Mouse (Mus musculus) forebrain, embryonic 13.5 days (tissue): ENCODE data around the gene Rab43. TPM values are rescaled to one million over a fixed set of nuclear protein-coding genes. Genes with fewer than 3 reads are reported as not detected.
A peak's percentile ranks its signal among the peaks of the same experiment; 100 is the strongest.

ENCODE experiments used
- ATAC-seq: fragments of 200-750 bp; cut with Nextera tagmentation; 2 replicates; pipeline ENCODE4 v1.8.0; 2017
- H3K27ac ChIP-seq: fragments of 300-500 bp; sonication (generic); 2 replicates; pipeline ENCODE4 v1.5.1; 2015; ENCODE audit warnings: inconsistent platforms, mild to moderate bottlenecking, moderate library complexity
- H3K27me3 ChIP-seq: fragments of 300-500 bp; sonication (generic); 2 replicates; pipeline ENCODE4 v1.6.1; 2015; ENCODE audit warnings: mild to moderate bottlenecking, inconsistent platforms
- H3K36me3 ChIP-seq: fragments of 300-500 bp; sonication (generic); 2 replicates; pipeline ENCODE4 v1.6.1; 2015; ENCODE audit warnings: mild to moderate bottlenecking, inconsistent platforms; ENCODE audit not compliant: poor library complexity, severe bottlenecking
- H3K4me1 ChIP-seq: fragments of 300-500 bp; sonication (generic); 2 replicates; pipeline ENCODE4 v1.6.1; 2015; ENCODE audit warnings: inconsistent platforms
- H3K4me2 ChIP-seq: fragments of 300-500 bp; sonication (generic); 2 replicates; pipeline ENCODE4 v1.6.1; 2015; ENCODE audit warnings: inconsistent platforms, mild to moderate bottlenecking, moderate library complexity
- H3K4me3 ChIP-seq: fragments of 300-500 bp; sonication (generic); 2 replicates; pipeline ENCODE4 v1.5.1; 2015; ENCODE audit warnings: mild to moderate bottlenecking, inconsistent platforms
- H3K9ac ChIP-seq: fragments of 300-500 bp; sonication (generic); 2 replicates; pipeline ENCODE4 v1.6.1; 2015; ENCODE audit warnings: mild to moderate bottlenecking, inconsistent platforms
- H3K9me3 ChIP-seq: fragments of 300-500 bp; sonication (generic); replicated peaks from 2 replicates; pipeline ENCODE4 v1.6.1; 2016; ENCODE audit warnings: inconsistent platforms
- WGBS: fragments of 180-500 bp; shearing (Covaris S2); methylation state at CpG from one replicate; pipeline ENCODE4 v1.1.7; 2015; 5-methylcytosine and 5-hydroxymethylcytosine counted together
- polyA plus RNA-seq: library from polyadenylated mRNA; unstranded; fragments of >200 nt; fragmentation: Nextera tagmentation; extraction: Ambion mirVana; gene quantifications from 2 replicates; pipeline ENCODE4 v1.2.1, GENCODE M21; 2015

Gene Rab43
- polyA plus RNA-seq, 1 experiment from 2014 or later, result 7.4 TPM

- peaks cover 18% of the 10 kb centered on the region for H3K36me3 ChIP-seq
- H3K9ac ChIP-seq, result no peak overlapping the region
- H3K27me3 ChIP-seq, result no peaks in the 10 kb centered on the region
- ATAC-seq, result no peak
- no peak overlapping the region for H3K4me2 ChIP-seq
- H3K9me3 ChIP-seq, result no peaks in the 10 kb centered on the region
- H3K4me3 ChIP-seq, result no peak overlapping the region
- 92% methylated on average over 5 of the region's 5 CpGs for WGBS
- no peak overlapping the region for H3K27ac ChIP-seq
- peaks cover 12% of the 10 kb centered on the region for H3K4me1 ChIP-seq
Measured at GRCm38 (mm10) chr6:87791826-87792225, 20.1 kb downstream of the Rab43 start.

GRCm38 (mm10) chr6:87790779-87791480 lies 21.0 kb downstream of the Rab43 start:
- no peak overlapping the region for H3K9ac ChIP-seq
- H3K4me2 ChIP-seq, result no peak overlapping the region
- peaks cover 18% of the 10 kb centered on the region for H3K36me3 ChIP-seq
- no peaks in the 10 kb centered on the region for H3K27me3 ChIP-seq
- H3K9me3 ChIP-seq, result no peaks in the 10 kb centered on the region
- ATAC-seq, result no peak
- H3K4me1 ChIP-seq, result peaks cover 12% of the 10 kb centered on the region
- H3K27ac ChIP-seq, result no peak overlapping the region
- H3K4me3 ChIP-seq, result no peak overlapping the region
- WGBS, result 77% methylated on average over 7 of the region's 7 CpGs

- Histone ChIP-seq H3K9ac (peak overlapping the region; percentile 8; the same call in 1 of the 2 replicates), H3K27ac (peak overlapping the region; percentile 63; the same call in 1 of the 2 replicates), H3K36me3 (peaks cover 18% of the 10 kb centered on the region), H3K4me1 (peaks cover 12% of the 10 kb centered on the region), H3K4me3 (no peak overlapping the region), H3K9me3 (no peaks in the 10 kb centered on the region), H3K27me3 (no peaks in the 10 kb centered on the region), H3K4me2 (no peak overlapping the region)
- no peak for ATAC-seq
- 95% methylated on average over 6 of the region's 6 CpGs for WGBS
Measured at GRCm38 (mm10) chr6:87789791-87790190, 22.2 kb downstream of the Rab43 start.

GRCm38 (mm10) chr6:87788896-87789587 lies 22.9 kb downstream of the Rab43 start:
- Histone ChIP-seq H3K36me3 (peaks cover 18% of the 10 kb centered on the region), H3K27ac (peak overlapping the region; percentile 63), H3K9me3 (no peaks in the 10 kb centered on the region), H3K4me1 (peaks cover 12% of the 10 kb centered on the region), H3K4me2 (no peak overlapping the region), H3K9ac (0 out of 2 replicates have a peak overlapping the region, but pooled peaks have one; percentile 8), H3K27me3 (no peaks in the 10 kb centered on the region), H3K4me3 (no peak overlapping the region)
- 31% methylated on average over 5 of the region's 5 CpGs for WGBS
- peak; percentile 24; the same call in 1 of the 2 replicates for ATAC-seq

GRCm38 (mm10) chr6:87788266-87788895 lies 23.6 kb downstream of the Rab43 start:
- H3K4me1 ChIP-seq, result peaks cover 12% of the 10 kb centered on the region
- H3K9ac ChIP-seq, result no peak overlapping the region
- no peak overlapping the region for H3K4me3 ChIP-seq
- peaks cover 18% of the 10 kb centered on the region for H3K36me3 ChIP-seq
- no peak overlapping the region for H3K4me2 ChIP-seq
- no peak for ATAC-seq
- no peak overlapping the region for H3K27ac ChIP-seq
- 93% methylated on average over 9 of the region's 9 CpGs for WGBS
- no peaks in the 10 kb centered on the region for H3K9me3 ChIP-seq
- H3K27me3 ChIP-seq, result no peaks in the 10 kb centered on the region

GRCm38 (mm10) chr6:87787108-87787890 lies 24.7 kb downstream of the Rab43 start:
- Histone ChIP-seq H3K4me1 (peaks cover 12% of the 10 kb centered on the region), H3K4me3 (no peak overlapping the region), H3K36me3 (peaks cover 13% of the 10 kb centered on the region), H3K27me3 (no peaks in the 10 kb centered on the region), H3K9me3 (no peaks in the 10 kb centered on the region), H3K4me2 (no peak overlapping the region), H3K9ac (no peak overlapping the region), H3K27ac (no peak overlapping the region)
- 93% methylated on average over 6 of the region's 6 CpGs for WGBS
- ATAC-seq, result no peak

GRCm38 (mm10) chr6:87786621-87787020 lies 25.3 kb downstream of the Rab43 start:
- Histone ChIP-seq H3K36me3 (peaks cover 7% of the 10 kb centered on the region; the same call in 1 of the 2 replicates), H3K4me3 (no peak overlapping the region), H3K9ac (no peak overlapping the region), H3K4me1 (peaks cover 12% of the 10 kb centered on the region), H3K4me2 (no peak overlapping the region), H3K27ac (no peak overlapping the region), H3K27me3 (no peaks in the 10 kb centered on the region), H3K9me3 (no peaks in the 10 kb centered on the region)
- no peak for ATAC-seq
- WGBS, result 87% methylated on average over 5 of the region's 5 CpGs

- Histone ChIP-seq H3K27ac (no peak overlapping the region), H3K9ac (no peak overlapping the region), H3K36me3 (no peaks in the 10 kb centered on the region), H3K4me2 (no peak overlapping the region), H3K27me3 (no peaks in the 10 kb centered on the region), H3K4me1 (peaks cover 3% of the 10 kb centered on the region), H3K4me3 (no peak overlapping the region), H3K9me3 (no peaks in the 10 kb centered on the region)
- ATAC-seq, result no peak
- WGBS, result 79% methylated on average over 8 of the region's 8 CpGs
Measured at GRCm38 (mm10) chr6:87784033-87784432, 27.9 kb downstream of the Rab43 start.

- H3K4me1 ChIP-seq, result no peaks in the 10 kb centered on the region
- H3K4me2 ChIP-seq, result no peak overlapping the region
- no peaks in the 10 kb centered on the region for H3K36me3 ChIP-seq
- H3K27ac ChIP-seq, result no peak overlapping the region
- 83% methylated on average over 10 of the region's 10 CpGs for WGBS
- H3K9ac ChIP-seq, result no peak overlapping the region
- no peaks in the 10 kb centered on the region for H3K27me3 ChIP-seq
- ATAC-seq, result no peak
- no peak overlapping the region for H3K4me3 ChIP-seq
- H3K9me3 ChIP-seq, result no peaks in the 10 kb centered on the region
Measured at GRCm38 (mm10) chr6:87780546-87781301, 31.2 kb downstream of the Rab43 start.

GRCm38 (mm10) chr6:87779174-87780165 lies 32.5 kb downstream of the Rab43 start:
- Histone ChIP-seq H3K9ac (no peak overlapping the region), H3K9me3 (no peaks in the 10 kb centered on the region), H3K27me3 (no peaks in the 10 kb centered on the region), H3K4me2 (no peak overlapping the region), H3K36me3 (no peaks in the 10 kb centered on the region), H3K4me1 (no peaks in the 10 kb centered on the region), H3K4me3 (no peak overlapping the region), H3K27ac (no peak overlapping the region)
- WGBS, result 83% methylated on average over 11 of the region's 11 CpGs
- ATAC-seq, result no peak
